In the genomic region with DNA sequence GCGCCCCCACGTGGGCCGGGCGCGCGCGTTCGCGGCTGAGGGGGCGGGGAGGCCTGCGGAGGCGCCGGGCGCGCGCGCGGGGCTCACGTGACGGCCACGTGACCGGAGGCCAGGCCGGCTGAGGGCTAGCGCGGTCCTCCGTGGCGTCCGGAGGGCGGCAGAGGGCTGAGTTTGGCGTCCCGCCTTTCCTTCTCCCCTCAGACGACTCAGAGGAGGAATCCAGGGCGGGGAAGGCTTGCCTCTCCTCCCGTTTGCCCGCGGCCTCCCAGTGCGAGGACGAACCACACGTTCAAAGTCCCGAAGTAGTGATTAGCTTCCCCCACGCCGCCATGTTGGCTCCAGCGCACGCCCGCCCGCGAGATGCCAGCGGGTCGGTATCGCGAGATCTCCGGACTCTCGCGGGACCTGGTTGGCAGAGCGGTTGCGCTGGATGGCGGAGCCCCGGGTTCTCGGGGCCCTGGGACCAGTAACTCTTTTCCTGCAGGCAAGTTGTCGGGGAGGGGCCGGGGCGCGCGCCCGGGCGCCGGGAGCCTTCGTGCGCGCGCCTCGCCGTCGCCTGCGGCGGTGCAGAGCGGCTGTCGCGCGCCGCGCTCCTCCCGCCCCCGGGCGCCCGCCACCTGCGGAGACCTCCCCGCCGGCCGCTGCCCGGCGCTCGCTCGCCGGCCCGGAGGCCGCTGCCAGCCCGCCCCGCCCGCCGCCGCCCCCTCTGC, we compare ENCODE assay signal across 8 mouse cellular contexts. TPM values are rescaled to one million over a fixed set of nuclear protein-coding genes. Genes with fewer than 3 reads are reported as not detected.
A peak's percentile ranks its signal among the peaks of the same experiment; 100 is the strongest.
DNase-seq lines count a peak whose midpoint lies in the region; ATAC-seq and TF ChIP-seq lines count a peak whose summit lies in the region.

No protein-coding gene starts in this region.

- ATAC-seq in cerebellum, adult (ENCODE audit: insufficient number of reproducible peaks, low FRiP score, low TSS enrichment) = peak; percentile 81
- peak; percentile 91 for ATAC-seq in forebrain, embryonic 14.5 days
- peak; percentile 82 for ATAC-seq in neutrophil, adult 5-6 weeks (ENCODE audit: extremely low read depth, insufficient number of reproducible peaks, low FRiP score, poor library complexity, severe bottlenecking)

- intact Hi-C loops in heart, postnatal 25 days (cut with DNase I) = loop anchor here (5.0 kb wide), 1 partner anchor 134 kb away; no protein-coding TSS in a partner anchor

- H3K27me3 ChIP-seq in ES-Bruce4 (ENCODE audit: control insufficient read depth, insufficient read depth, low read length, poor library complexity, severe bottlenecking) = no peaks in the 10 kb centered on the region
- H3K27me3 ChIP-seq in forebrain, embryonic 14.5 days (replicated peaks; ENCODE audit: control insufficient read depth, insufficient read depth, low read length) = no peaks in the 10 kb centered on the region

- H3K9ac ChIP-seq in ES-Bruce4 (ENCODE audit: low read depth, poor library complexity, severe bottlenecking) = peak overlapping the region; percentile 68
- peak overlapping the region; percentile 92 for H3K9ac ChIP-seq in forebrain, embryonic 14.5 days (ENCODE audit: low read length)

- peak overlapping the region; percentile 84 for H3K4me2 ChIP-seq in forebrain, embryonic 14.5 days (ENCODE audit: low read length)

- H3K9me3 ChIP-seq in ES-Bruce4 (replicated peaks; ENCODE audit: control insufficient read depth, insufficient read depth, low read length, poor library complexity, severe bottlenecking) = no peaks in the 10 kb centered on the region
- no peaks in the 10 kb centered on the region for H3K9me3 ChIP-seq in forebrain, embryonic 14.5 days (replicated peaks; ENCODE audit: control insufficient read depth, low read length)

- TF ChIP-seq POLR2A in ES-Bruce4 (IDR thresholded peaks at IDR 0.05; ENCODE audit: insufficient read depth, low read length) = no peak
- peak; percentile 91 for TF ChIP-seq POLR2A in lung, adult 2 months (IDR thresholded peaks at IDR 0.05; ENCODE audit: borderline replicate concordance, extremely low read depth, low read depth, low read length)

- peak overlapping the region; percentile 85 for H3K4me3 ChIP-seq in ES-Bruce4 (ENCODE audit: low read depth, low read length)
- H3K4me3 ChIP-seq in forebrain, embryonic 14.5 days (ENCODE audit: low read depth, low read length) = peak overlapping the region; percentile 73
- peak overlapping the region; percentile 100 for H3K4me3 ChIP-seq in lung, adult 2 months (replicated peaks; ENCODE audit: extremely low read depth, low read depth, low read length)

- peak overlapping the region; percentile 77 for H3K27ac ChIP-seq in ES-Bruce4 (ENCODE audit: insufficient read depth, low read length)
- peak overlapping the region; percentile 99 for H3K27ac ChIP-seq in forebrain, embryonic 14.5 days (ENCODE audit: low read depth, low read length)

- WGBS in forebrain, embryonic 14.5 days = under 1% methylated on average over 59 of the region's 102 CpGs
- under 1% methylated on average over 101 of the region's 102 CpGs for WGBS in lung, adult 2 months

- peaks cover 7% of the 10 kb centered on the region for H3K4me1 ChIP-seq in ES-Bruce4 (ENCODE audit: control insufficient read depth, insufficient read depth, low read length)
- peaks cover 12% of the 10 kb centered on the region; the same call in 1 of the 2 replicates for H3K4me1 ChIP-seq in forebrain, embryonic 14.5 days (ENCODE audit: control insufficient read depth, insufficient read depth, low read length)
- H3K4me1 ChIP-seq in lung, adult 2 months (ENCODE audit: control insufficient read depth, insufficient read depth, low read length) = peaks cover 16% of the 10 kb centered on the region

- peaks cover 2% of the 10 kb centered on the region; the same call in 1 of the 2 replicates for H3K36me3 ChIP-seq in ES-Bruce4 (ENCODE audit: control insufficient read depth, insufficient read depth, low read length, poor library complexity, severe bottlenecking)
- peaks cover 19% of the 10 kb centered on the region for H3K36me3 ChIP-seq in forebrain, embryonic 14.5 days (ENCODE audit: control insufficient read depth, insufficient read depth, low read length)

- TF ChIP-seq EP300 in ES-Bruce4 (IDR thresholded peaks at IDR 0.05; ENCODE audit: insufficient read depth, low read depth, low read length) = no peak

- peak; percentile 97 for DNase-seq in forebrain, embryonic 14.5 days (ENCODE audit: low spot score)
- peak; percentile 94 for DNase-seq in heart, postnatal 25 days (ENCODE audit: low spot score)
- DNase-seq in layer of hippocampus, adult 18-20 months (ENCODE audit: low spot score in 2 of 2) = peak; percentile 93 to 96
- peak; percentile 99 for DNase-seq in lung, adult 2 months
- peak; percentile 94 to 96 for DNase-seq in thymus, adult 18-20 months

- no peak for TF ChIP-seq CTCF in ES-Bruce4 (IDR thresholded peaks at IDR 0.05; ENCODE audit: low read depth, low read length)
- TF ChIP-seq CTCF in lung, adult 2 months (IDR thresholded peaks at IDR 0.05; ENCODE audit: insufficient read depth, low read length) = no peak

RNA-seq across cellular contexts. Expression of a gene that starts 1.2 kb away (rescaled TPM):
- polyA plus RNA-seq in ES-Bruce4 (2011; ENCODE audit: insufficient read depth, insufficient read length, low read depth, missing spikeins) = 58.4 and 59.5 TPM in 2 replicates
- polyA plus RNA-seq in forebrain, embryonic 14.5 days (2014; fragmentation: Nextera tagmentation; extraction: Ambion mirVana) = 42.1 and 44.0 TPM in 2 replicates
- total RNA-seq in heart, postnatal 25 days (2021) = 10 to 100 TPM; 22.8 to 23.5 TPM
- 10 to 100 TPM; 45.4 to 47.1 TPM for total RNA-seq in layer of hippocampus, adult 18-20 months (2021)
- 13.9 and 19.7 TPM in 2 replicates for polyA plus RNA-seq in lung, adult 2 months (2012; rRNA removed)
- 84.1 and 92.9 TPM in 2 replicates for total RNA-seq in neutrophil, adult 5-6 weeks (2017)

RNA-seq across cellular contexts. Expression of a gene that starts 50.2 kb away (rescaled TPM):
- 44.5 and 48.4 TPM in 2 replicates for polyA plus RNA-seq in ES-Bruce4 (2011; ENCODE audit: insufficient read depth, insufficient read length, low read depth, missing spikeins)
- polyA plus RNA-seq in forebrain, embryonic 14.5 days (2014; fragmentation: Nextera tagmentation; extraction: Ambion mirVana) = 85.4 and 97.3 TPM in 2 replicates
- total RNA-seq in heart, postnatal 25 days (2021) = 10 to 100 TPM; 22.3 to 25.2 TPM
- total RNA-seq in layer of hippocampus, adult 18-20 months (2021) = 100 to 1,000 TPM; 118 to 120 TPM
- 16.3 and 26.6 TPM in 2 replicates for polyA plus RNA-seq in lung, adult 2 months (2012; rRNA removed)
- 114 and 121 TPM in 2 replicates for total RNA-seq in neutrophil, adult 5-6 weeks (2017)

RNA-seq across cellular contexts. Expression of a gene that starts 56.2 kb away (rescaled TPM):
- 48.7 and 50.7 TPM in 2 replicates for polyA plus RNA-seq in ES-Bruce4 (2011; ENCODE audit: insufficient read depth, insufficient read length, low read depth, missing spikeins)
- polyA plus RNA-seq in forebrain, embryonic 14.5 days (2014; fragmentation: Nextera tagmentation; extraction: Ambion mirVana) = 19.4 and 19.8 TPM in 2 replicates
- 10 to 100 TPM in 1 of 2 experiments, 1 to 10 TPM in 1; 9.6 to 10.3 TPM for total RNA-seq in heart, postnatal 25 days (2021)
- 10 to 100 TPM; 73.9 to 74.1 TPM for total RNA-seq in layer of hippocampus, adult 18-20 months (2021)
- 9.5 and 11.6 TPM in 2 replicates for polyA plus RNA-seq in lung, adult 2 months (2012; rRNA removed)
- total RNA-seq in neutrophil, adult 5-6 weeks (2017) = 20.9 and 23.4 TPM in 2 replicates

Comparison
In these comparisons a context has a peak if more than half of its experiments do, and no peak if none do; other contexts are left out.
1. Peak in every context shown above with its lines: DNase-seq, ATAC-seq, H3K4me3 ChIP-seq and H3K27ac ChIP-seq.